Mouse (Mus musculus) spleen, adult 2 months (tissue): ENCODE results near the gene Cntnap5b.

Experiments used
- CTCF ChIP-seq: fragments of 200-500 bp; IDR thresholded peaks from 2 replicates; pipeline ENCODE4 v1.5.1; 2011; ENCODE audit warnings: mild to moderate bottlenecking, inconsistent platforms; ENCODE audit not compliant: insufficient read depth, insufficient read length, insufficient replicate concordance; ENCODE audit errors: extremely low read depth
- POLR2A ChIP-seq: fragments of 200-500 bp; IDR thresholded peaks from 2 replicates; pipeline ENCODE4 v1.6.1; 2011; ENCODE audit warnings: low read depth, low read length, inconsistent platforms

GRCm38 (mm10) chr1:100394034-100394433 is 621.5 kb downstream of the Cntnap5b start:
- TF ChIP-seq CTCF, result no peak
- TF ChIP-seq POLR2A, result no peak
